Mouse (Mus musculus): ENCODE results near the gene Csnk1g1. TPM values are rescaled to one million over a fixed set of nuclear protein-coding genes. Genes with fewer than 3 reads are reported as not detected.

The Csnk1g1 gene
- polyA plus RNA-seq, 1 experiment from 2014 or later = 5.6 TPM

- Histone ChIP-seq H3K27ac (replicated peaks) (no peak overlapping the region), H3K4me1 (replicated peaks; ENCODE audit: control insufficient read depth, insufficient read depth) (no peaks in the 10 kb centered on the region), H3K9me3 (ENCODE audit: control insufficient read depth, low read length) (no peaks in the 10 kb centered on the region), H3K9ac (ENCODE audit: low read length) (no peak overlapping the region), H3K4me3 (ENCODE audit: low read depth, low read length) (no peak overlapping the region), H3K36me3 (ENCODE audit: control insufficient read depth, insufficient read depth, low read length) (no peaks in the 10 kb centered on the region), H3K4me2 (replicated peaks; ENCODE audit: low read depth) (no peak overlapping the region), H3K27me3 (ENCODE audit: control insufficient read depth, insufficient read depth, low read length) (no peaks in the 10 kb centered on the region)
- DNase-seq (ENCODE audit: low spot score) (no peak), ATAC-seq (ENCODE audit: low FRiP score, low TSS enrichment) (no peak)
- TF ChIP-seq CTCF (IDR thresholded peaks at IDR 0.05; ENCODE audit: low read depth) (no peak), EP300 (optimal IDR thresholded peaks at IDR 0.05) (no peak)
- WGBS = 84% methylated on average over 1 of the region's 1 CpGs
Observed at GRCm38 (mm10) chr9:65917015-65917414, 8.3 kb downstream of the Csnk1g1 start.

DNA sequence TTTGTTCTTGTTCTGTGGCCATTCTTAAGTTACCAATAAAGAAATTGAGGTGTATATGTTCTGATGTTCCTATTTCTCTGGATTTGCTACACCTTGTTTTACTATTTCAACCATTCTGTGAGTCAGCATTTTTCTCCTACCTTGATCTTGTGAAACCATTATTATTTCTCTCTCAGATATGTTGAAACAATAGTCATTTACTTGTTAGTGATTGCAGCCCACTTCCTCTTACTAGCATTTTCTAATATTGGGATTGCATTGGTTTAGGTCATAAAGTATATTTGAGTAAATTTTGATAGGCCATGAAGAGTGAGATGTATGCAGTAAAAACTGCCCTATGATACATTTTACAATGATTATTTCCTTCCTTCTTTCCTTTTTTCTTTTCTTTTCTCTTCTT lies 19.7 kb downstream of the Csnk1g1 start:
- H3K4me2 ChIP-seq (replicated peaks; ENCODE audit: low read depth) = no peak overlapping the region
- no peaks in the 10 kb centered on the region for H3K9me3 ChIP-seq (ENCODE audit: control insufficient read depth, low read length)
- no peaks in the 10 kb centered on the region for H3K4me1 ChIP-seq (replicated peaks; ENCODE audit: control insufficient read depth, insufficient read depth)
- DNase-seq (ENCODE audit: low spot score) = no peak
- H3K9ac ChIP-seq (ENCODE audit: low read length) = no peak overlapping the region
- ATAC-seq (ENCODE audit: low FRiP score, low TSS enrichment) = no peak
- no peaks in the 10 kb centered on the region for H3K36me3 ChIP-seq (ENCODE audit: control insufficient read depth, insufficient read depth, low read length)
- TF ChIP-seq EP300 (optimal IDR thresholded peaks at IDR 0.05) (no peak), CTCF (IDR thresholded peaks at IDR 0.05; ENCODE audit: low read depth) (no peak)
- H3K27ac ChIP-seq (replicated peaks) = no peak overlapping the region
- no peaks in the 10 kb centered on the region for H3K27me3 ChIP-seq (ENCODE audit: control insufficient read depth, insufficient read depth, low read length)
- no peak overlapping the region for H3K4me3 ChIP-seq (ENCODE audit: low read depth, low read length)

DNA sequence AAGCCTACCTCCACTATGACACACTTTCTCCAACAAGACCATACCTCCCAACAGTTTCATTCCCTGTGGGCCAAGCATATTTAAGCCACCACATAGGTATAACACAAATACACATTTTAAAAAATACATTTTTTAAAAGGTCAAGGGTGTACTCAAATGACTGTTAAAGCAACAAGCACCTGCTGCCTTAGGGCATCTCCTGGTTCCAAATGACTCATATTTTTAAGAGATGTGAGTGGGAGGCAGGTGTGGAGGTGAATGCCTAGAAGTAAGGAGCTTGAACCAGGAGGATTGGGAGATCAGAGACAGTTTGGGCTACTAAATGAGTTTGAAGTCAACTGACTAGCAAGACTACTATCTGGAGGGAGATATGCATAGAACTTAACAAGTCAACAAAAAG lies 21.1 kb downstream of the Csnk1g1 start:
- H3K36me3 ChIP-seq (ENCODE audit: control insufficient read depth, insufficient read depth, low read length) = no peaks in the 10 kb centered on the region
- TF ChIP-seq EP300 (optimal IDR thresholded peaks at IDR 0.05) (no peak), CTCF (IDR thresholded peaks at IDR 0.05; ENCODE audit: low read depth) (no peak)
- no peak for DNase-seq (ENCODE audit: low spot score)

GRCm38 (mm10) chr9:65937566-65937965 lies 28.8 kb downstream of the Csnk1g1 start:
- WGBS = 80% methylated on average over 2 of the region's 2 CpGs
- DNase-seq (ENCODE audit: low spot score) (no peak), ATAC-seq (ENCODE audit: low FRiP score, low TSS enrichment) (no peak)
- Histone ChIP-seq H3K36me3 (ENCODE audit: control insufficient read depth, insufficient read depth, low read length) (no peaks in the 10 kb centered on the region), H3K4me2 (replicated peaks; ENCODE audit: low read depth) (no peak overlapping the region), H3K4me3 (ENCODE audit: low read depth, low read length) (no peak overlapping the region), H3K4me1 (replicated peaks; ENCODE audit: control insufficient read depth, insufficient read depth) (no peaks in the 10 kb centered on the region), H3K27me3 (ENCODE audit: control insufficient read depth, insufficient read depth, low read length) (no peaks in the 10 kb centered on the region), H3K9ac (ENCODE audit: low read length) (no peak overlapping the region), H3K9me3 (ENCODE audit: control insufficient read depth, low read length) (no peaks in the 10 kb centered on the region), H3K27ac (replicated peaks) (no peak overlapping the region)
- no peak for TF ChIP-seq CTCF (IDR thresholded peaks at IDR 0.05; ENCODE audit: low read depth)
- TF ChIP-seq EP300 (optimal IDR thresholded peaks at IDR 0.05) = no peak

More for the DNA sequence above, 21.1 kb downstream of the Csnk1g1 start:
- ATAC-seq (ENCODE audit: low FRiP score, low TSS enrichment) = no peak
- no peak overlapping the region for H3K4me2 ChIP-seq (replicated peaks; ENCODE audit: low read depth)
- no peaks in the 10 kb centered on the region for H3K27me3 ChIP-seq (ENCODE audit: control insufficient read depth, insufficient read depth, low read length)
- no peak overlapping the region for H3K27ac ChIP-seq (replicated peaks)
- no peak overlapping the region for H3K4me3 ChIP-seq (ENCODE audit: low read depth, low read length)
- no peaks in the 10 kb centered on the region for H3K9me3 ChIP-seq (ENCODE audit: control insufficient read depth, low read length)
- no peaks in the 10 kb centered on the region for H3K4me1 ChIP-seq (replicated peaks; ENCODE audit: control insufficient read depth, insufficient read depth)
- no peak overlapping the region for H3K9ac ChIP-seq (ENCODE audit: low read length)

- ATAC-seq (ENCODE audit: low FRiP score, low TSS enrichment) (no peak), DNase-seq (ENCODE audit: low spot score) (no peak)
- Histone ChIP-seq H3K27ac (replicated peaks) (no peak overlapping the region), H3K9ac (ENCODE audit: low read length) (no peak overlapping the region), H3K9me3 (ENCODE audit: control insufficient read depth, low read length) (no peaks in the 10 kb centered on the region), H3K4me1 (replicated peaks; ENCODE audit: control insufficient read depth, insufficient read depth) (no peaks in the 10 kb centered on the region), H3K4me3 (ENCODE audit: low read depth, low read length) (no peak overlapping the region), H3K27me3 (ENCODE audit: control insufficient read depth, insufficient read depth, low read length) (no peaks in the 10 kb centered on the region), H3K36me3 (ENCODE audit: control insufficient read depth, insufficient read depth, low read length) (no peaks in the 10 kb centered on the region), H3K4me2 (replicated peaks; ENCODE audit: low read depth) (no peak overlapping the region)
- 83% methylated on average over 3 of the region's 3 CpGs for WGBS
- no peak for TF ChIP-seq CTCF (IDR thresholded peaks at IDR 0.05; ENCODE audit: low read depth)
- no peak for TF ChIP-seq EP300 (optimal IDR thresholded peaks at IDR 0.05)
Observed at GRCm38 (mm10) chr9:65951082-65951587, 42.4 kb downstream of the Csnk1g1 start.

- Histone ChIP-seq H3K27me3 (ENCODE audit: control insufficient read depth, insufficient read depth, low read length) (no peaks in the 10 kb centered on the region), H3K4me2 (replicated peaks; ENCODE audit: low read depth) (no peak overlapping the region), H3K9me3 (ENCODE audit: control insufficient read depth, low read length) (no peaks in the 10 kb centered on the region), H3K36me3 (ENCODE audit: control insufficient read depth, insufficient read depth, low read length) (no peaks in the 10 kb centered on the region), H3K9ac (ENCODE audit: low read length) (no peak overlapping the region), H3K27ac (replicated peaks) (no peak overlapping the region), H3K4me3 (ENCODE audit: low read depth, low read length) (no peak overlapping the region), H3K4me1 (replicated peaks; ENCODE audit: control insufficient read depth, insufficient read depth) (no peaks in the 10 kb centered on the region)
- DNase-seq (ENCODE audit: low spot score) (no peak), ATAC-seq (ENCODE audit: low FRiP score, low TSS enrichment) (no peak)
- 47% methylated on average over 3 of the region's 3 CpGs for WGBS
- TF ChIP-seq EP300 (optimal IDR thresholded peaks at IDR 0.05) (no peak), CTCF (IDR thresholded peaks at IDR 0.05; ENCODE audit: low read depth) (no peak)
Observed at GRCm38 (mm10) chr9:65970009-65970408, 61.3 kb downstream of the Csnk1g1 start.

Measured in stomach, postnatal 0 days (tissue).